Mouse (Mus musculus) adipocyte (in vitro differentiated cells): ENCODE measurements around the gene Nudt12.
A peak's percentile ranks its signal among the peaks of the same experiment; 100 is the strongest.

Source experiments
- DNase-seq: peaks from one replicate; pipeline ENCODE4 v3.0.0-alpha.2; 2016; ENCODE audit warnings: low spot score

Nudt12 gene

GRCm38 (mm10) chr17:59013091-59013459, at the start of gene Nudt12:
Gene Nudt12 (minus strand): TSS chr17:59013372.
- DNase-seq = peak; percentile 85

DNA sequence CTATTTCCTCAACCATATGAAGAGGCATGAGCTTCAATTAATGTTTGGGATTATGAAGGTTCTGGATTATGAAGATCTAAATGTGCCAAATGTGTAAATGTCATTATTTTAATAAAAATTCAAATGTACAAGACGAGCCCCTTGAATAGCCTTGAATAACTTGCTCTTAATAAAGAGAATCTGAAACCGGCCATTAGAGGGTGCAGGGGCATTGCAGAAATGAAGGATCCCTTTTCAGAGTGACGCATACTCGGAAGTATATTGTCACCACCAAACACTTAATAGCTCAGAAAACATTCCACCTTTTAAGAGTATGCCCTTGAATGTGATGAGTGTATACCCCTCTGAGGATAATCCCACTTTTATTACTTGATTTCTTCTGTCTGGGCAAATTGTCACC, 40.1 kb upstream of the Nudt12 start:
- no peak for DNase-seq

DNA sequence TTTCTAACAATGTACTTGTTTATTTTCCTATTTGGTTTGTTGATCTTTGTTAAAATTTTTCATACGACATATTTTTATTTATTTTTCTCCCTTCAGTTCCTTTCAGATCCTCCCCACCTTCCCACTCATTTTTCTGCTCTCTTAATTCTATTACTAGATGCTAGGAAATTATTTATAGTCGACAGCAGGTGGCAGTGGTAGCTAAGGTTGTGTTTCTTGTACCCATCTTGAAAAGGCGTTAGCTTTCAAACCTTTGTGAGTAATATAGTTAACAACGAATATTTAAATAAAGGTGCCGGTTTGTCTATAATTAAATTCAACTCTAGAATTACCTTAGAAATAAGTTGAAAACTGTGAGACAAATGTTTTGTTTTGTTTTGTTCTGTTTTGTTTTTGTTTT, 26.6 kb upstream of the Nudt12 start:
- peak; percentile 69 for DNase-seq

DNA sequence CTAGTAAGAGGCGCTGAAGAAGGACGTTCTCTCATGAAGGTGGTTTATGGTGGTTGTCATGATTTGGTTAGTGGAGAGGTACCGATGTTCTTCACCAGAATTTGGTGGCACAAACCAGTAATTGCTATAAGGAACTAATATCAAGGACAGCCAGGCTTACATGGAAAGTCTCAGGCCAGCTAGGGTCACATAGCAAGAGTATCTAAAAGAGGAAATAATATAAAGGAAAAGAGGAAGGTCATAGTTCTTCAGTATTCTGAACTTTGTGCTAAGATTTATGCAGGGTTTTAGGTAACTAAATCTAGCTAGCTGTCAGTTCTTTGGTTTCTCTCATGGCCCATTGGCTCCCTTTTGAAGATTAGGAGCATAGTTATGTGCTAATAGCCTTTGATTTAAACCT, 20.3 kb upstream of the Nudt12 start:
- no peak for DNase-seq

DNA sequence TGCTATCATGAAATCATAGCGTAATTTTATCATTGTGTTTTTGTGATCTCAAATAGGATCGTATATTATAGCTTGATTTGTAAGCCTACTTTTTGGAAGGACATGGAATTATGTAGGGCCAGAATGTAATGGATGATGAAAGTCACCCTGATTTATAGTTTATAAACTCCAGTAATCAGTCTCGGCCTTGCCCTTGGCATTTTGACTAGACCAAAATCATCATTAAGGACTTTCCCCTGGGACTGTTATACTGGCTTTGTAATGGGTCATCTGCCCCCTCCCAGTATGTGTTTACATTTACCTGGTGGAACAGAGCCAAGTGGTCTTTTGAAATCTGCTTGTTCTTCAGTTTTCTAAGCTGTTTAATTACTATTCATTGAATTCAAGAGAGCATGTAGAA, 13.2 kb upstream of the Nudt12 start:
- DNase-seq = no peak

GRCm38 (mm10) chr17:59024502-59024901, 11.3 kb upstream of the Nudt12 start:
- no peak for DNase-seq

- no peak for DNase-seq
Measured at GRCm38 (mm10) chr17:59023971-59024370, 10.8 kb upstream of the Nudt12 start.

GRCm38 (mm10) chr17:59018666-59019065, 5.5 kb upstream of the Nudt12 start:
- DNase-seq = no peak

GRCm38 (mm10) chr17:59012421-59013090, 616 bp downstream of the Nudt12 start:
- peak; percentile 67 for DNase-seq

GRCm38 (mm10) chr17:59011546-59012307, 1.4 kb downstream of the Nudt12 start:
- peak; percentile 72 for DNase-seq

DNA sequence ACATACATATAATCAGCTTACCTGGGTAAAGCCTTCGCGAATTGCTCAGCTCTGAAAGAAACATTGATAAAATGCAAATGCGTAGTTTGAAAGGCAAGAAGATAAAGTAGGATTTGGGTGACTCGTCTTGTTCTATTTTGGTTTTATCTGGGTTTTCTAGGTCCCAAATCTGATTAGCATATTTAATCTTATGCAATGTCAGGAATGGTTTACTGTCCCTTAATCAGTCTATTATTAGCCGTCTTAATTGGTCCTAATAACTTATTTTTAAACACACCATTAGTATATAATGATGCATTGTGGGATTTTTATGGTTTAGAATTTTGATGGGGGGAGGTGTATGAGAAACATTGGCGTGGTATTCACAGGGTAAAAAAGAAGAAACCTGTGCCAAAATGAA, 21.9 kb downstream of the Nudt12 start, which contains the start of gene Pdzph1:
Gene Pdzph1, minus strand, starts transcription at position 101 of the 400 bp plus-strand sequence.
- DNase-seq = no peak

DNA sequence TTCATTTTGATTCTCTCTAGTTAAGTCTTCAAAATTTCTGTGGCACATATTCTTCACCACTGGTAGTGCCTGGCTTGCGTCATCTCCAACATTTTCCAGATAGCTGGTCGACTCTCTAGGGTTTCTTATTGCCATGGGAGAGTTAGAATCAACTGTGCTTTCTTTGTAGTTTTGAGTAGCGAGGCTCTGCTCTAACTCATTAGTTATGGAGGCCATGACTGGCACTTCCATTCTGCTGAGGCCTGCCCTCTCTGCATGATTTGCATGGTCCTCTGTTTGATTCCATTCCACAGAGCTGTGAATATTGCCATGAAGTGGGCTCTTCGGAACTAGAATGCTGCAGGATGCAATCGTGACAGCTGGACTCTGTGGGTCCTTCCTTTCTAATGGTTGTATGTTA, 39.9 kb downstream of the Nudt12 start:
- no peak for DNase-seq

DNA sequence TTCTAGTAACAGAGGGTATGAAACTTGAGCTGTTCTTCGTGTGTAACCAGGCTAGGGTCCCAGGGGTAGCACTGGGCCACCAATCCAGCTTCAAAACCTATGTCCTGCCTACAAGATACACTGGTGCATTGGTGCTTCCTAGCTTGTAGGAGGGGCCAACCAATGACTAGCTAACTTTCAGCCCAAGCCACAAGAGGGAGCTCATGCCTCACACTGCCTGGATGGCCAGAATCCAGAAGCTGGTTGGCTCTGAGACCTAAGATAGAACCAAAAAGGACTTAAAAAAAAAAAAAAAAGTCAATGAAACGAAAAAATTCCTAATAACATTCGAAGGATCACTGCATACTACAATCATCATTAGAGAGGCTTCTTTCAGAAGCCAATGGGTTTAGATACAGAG, 53.3 kb downstream of the Nudt12 start:
- DNase-seq = peak; percentile 86

DNA sequence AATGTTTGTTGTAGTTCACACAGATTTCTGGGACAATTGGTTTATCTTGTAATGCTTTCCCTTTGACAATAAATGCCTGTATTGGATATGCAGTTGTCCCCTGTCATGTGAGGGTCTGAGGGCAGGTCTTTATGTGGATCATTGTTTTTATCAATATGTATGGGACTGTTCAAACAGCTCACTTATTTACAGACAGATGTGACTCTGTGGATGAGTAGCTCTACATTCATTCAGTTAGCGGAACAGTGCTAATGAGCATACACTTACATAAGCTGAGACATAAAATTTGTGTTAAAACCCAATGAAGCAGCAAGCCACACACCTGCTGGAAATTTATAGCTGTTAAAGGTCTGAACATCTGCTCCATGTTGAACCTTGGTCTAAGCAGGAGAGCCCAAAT, 56.1 kb downstream of the Nudt12 start:
- no peak for DNase-seq
